In genomic region chr8:123064072-123064471, GRCm38 (mm10) we compare ENCODE assay signal across 8 mouse cellular contexts. TPM values are rescaled to one million over a fixed set of nuclear protein-coding genes. Genes with fewer than 3 reads are reported as not detected.
DNase-seq lines count a peak whose midpoint lies in the region; ATAC-seq and TF ChIP-seq lines count a peak whose summit lies in the region.

No protein-coding gene starts in this region.

- no peak for TF ChIP-seq CTCF in E14TG2a.4 (conservative IDR thresholded peaks at IDR 0.05; ENCODE audit: low read length)
- no peak for TF ChIP-seq CTCF in heart, postnatal 0 days (IDR thresholded peaks at IDR 0.05; ENCODE audit: low read depth)

- no peaks in the 10 kb centered on the region for H3K9me3 ChIP-seq in E14TG2a.4 (ENCODE audit: low read length)
- no peaks in the 10 kb centered on the region for H3K9me3 ChIP-seq in heart, postnatal 0 days (replicated peaks; ENCODE audit: control insufficient read depth, low read length)
- no peaks in the 10 kb centered on the region for H3K9me3 ChIP-seq in liver, embryonic 16.5 days (replicated peaks; ENCODE audit: control insufficient read depth, low read length)

- H3K4me3 ChIP-seq in E14TG2a.4 (replicated peaks; ENCODE audit: low read length), result peak overlapping the region; percentile 99
- no peak overlapping the region for H3K4me3 ChIP-seq in heart, postnatal 0 days (ENCODE audit: low read depth, low read length)
- peak overlapping the region; percentile 96 for H3K4me3 ChIP-seq in liver, embryonic 16.5 days (ENCODE audit: low read depth, low read length)

- H3K4me2 ChIP-seq in heart, postnatal 0 days (ENCODE audit: low read depth, low read length), result peak overlapping the region; percentile 85; the same call in 1 of the 2 replicates
- peak overlapping the region; percentile 76 for H3K4me2 ChIP-seq in liver, embryonic 16.5 days (ENCODE audit: low read depth, low read length)

- H3K27me3 ChIP-seq in E14TG2a.4 (ENCODE audit: insufficient read depth, low read length), result no peaks in the 10 kb centered on the region
- H3K27me3 ChIP-seq in heart, postnatal 0 days (ENCODE audit: control insufficient read depth, insufficient read depth, low read length), result no peaks in the 10 kb centered on the region
- H3K27me3 ChIP-seq in liver, embryonic 16.5 days (ENCODE audit: control insufficient read depth, insufficient read depth, low read depth, low read length), result no peaks in the 10 kb centered on the region

- peaks cover 27% of the 10 kb centered on the region for H3K36me3 ChIP-seq in E14TG2a.4 (ENCODE audit: insufficient read depth, low read length)
- peaks cover 16% of the 10 kb centered on the region for H3K36me3 ChIP-seq in heart, postnatal 0 days (replicated peaks; ENCODE audit: control insufficient read depth, insufficient read depth, low read length)
- H3K36me3 ChIP-seq in liver, embryonic 16.5 days (ENCODE audit: control insufficient read depth, insufficient read depth), result no peaks in the 10 kb centered on the region

- no peak overlapping the region for H3K9ac ChIP-seq in heart, postnatal 0 days (replicated peaks; ENCODE audit: low read depth, low read length)
- H3K9ac ChIP-seq in liver, embryonic 16.5 days (ENCODE audit: low read depth, low read length), result peak overlapping the region; percentile 77

- ATAC-seq in heart, postnatal 0 days (ENCODE audit: insufficient read depth, low read depth), result no peak
- no peak for ATAC-seq in liver, embryonic 16.5 days (ENCODE audit: low read depth)

- WGBS in heart, postnatal 0 days, result 78% methylated on average over 4 of the region's 4 CpGs
- WGBS in liver, embryonic 16.5 days (ENCODE audit: insufficient replicate concordance), result 80% methylated on average over 4 of the region's 4 CpGs

- H3K4me1 ChIP-seq in E14TG2a.4 (replicated peaks; ENCODE audit: low read depth, low read length), result peaks cover 40% of the 10 kb centered on the region
- peaks cover 9% of the 10 kb centered on the region; the same call in 1 of the 2 replicates for H3K4me1 ChIP-seq in heart, postnatal 0 days (ENCODE audit: control insufficient read depth, insufficient read depth)
- H3K4me1 ChIP-seq in liver, embryonic 16.5 days (ENCODE audit: control insufficient read depth, low read depth, low read length), result peaks cover 20% of the 10 kb centered on the region

- intact Hi-C loops in gastrocnemius, postnatal 14 days (cut with DNase I; ENCODE audit: low total_unique reads), result loop anchor here (2.0 kb wide), 1 partner anchor 157 kb away; no protein-coding TSS in a partner anchor
- intact Hi-C loops in gastrocnemius, postnatal 36 days (cut with DNase I), result loop anchor here (2.0 kb wide), 1 partner anchor 157 kb away; no protein-coding TSS in a partner anchor

- H3K27ac ChIP-seq in heart, postnatal 0 days (ENCODE audit: low read depth), result no peak overlapping the region
- H3K27ac ChIP-seq in liver, embryonic 16.5 days (ENCODE audit: low read length), result no peak overlapping the region

- TF ChIP-seq EP300 in heart, postnatal 0 days (IDR thresholded peaks at IDR 0.05; ENCODE audit: low read depth), result no peak

- peak; percentile 12 for DNase-seq in gastrocnemius, postnatal 14 days
- DNase-seq in gastrocnemius, postnatal 36 days, result no peak
- DNase-seq in heart, postnatal 0 days (ENCODE audit: low spot score), result no peak
- DNase-seq in kidney, adult 9 months, result no peak
- DNase-seq in thymus, postnatal 14 days, result no peak
- DNase-seq in cerebellum, adult 8-10 months, result no peak

RNA-seq across cellular contexts. Expression of gene Spg7, which starts 1.3 kb away (rescaled TPM):
- 10 to 100 TPM; 49.0 to 59.2 TPM for total RNA-seq in gastrocnemius, postnatal 14 days (2021)
- total RNA-seq in gastrocnemius, postnatal 36 days (2021), result 10 to 100 TPM; 60.6 to 71.8 TPM
- total RNA-seq in heart, postnatal 0 days (2014; rRNA removed; ENCODE audit: low replicate concordance), result 72.8 and 83.1 TPM in 2 replicates
- polyA plus RNA-seq in heart, postnatal 0 days (2015; fragmentation: Nextera tagmentation; extraction: Ambion mirVana), result 63.3 and 65.1 TPM in 2 replicates
- polyA plus RNA-seq in liver, embryonic 16.5 days (2015; fragmentation: Nextera tagmentation; extraction: Ambion mirVana), result 19.9 and 20.7 TPM in 2 replicates

RNA-seq across cellular contexts. Expression of gene Ankrd11, which starts 22.0 kb away (rescaled TPM):
- total RNA-seq in gastrocnemius, postnatal 14 days (2021), result 10 to 100 TPM; 40.2 to 43.2 TPM
- total RNA-seq in gastrocnemius, postnatal 36 days (2021), result 10 to 100 TPM; 47.4 to 55.4 TPM
- 51.2 and 65.8 TPM in 2 replicates for total RNA-seq in heart, postnatal 0 days (2014; rRNA removed; ENCODE audit: low replicate concordance)
- 21.6 and 24.3 TPM in 2 replicates for polyA plus RNA-seq in heart, postnatal 0 days (2015; fragmentation: Nextera tagmentation; extraction: Ambion mirVana)
- 7.8 and 8.6 TPM in 2 replicates for polyA plus RNA-seq in liver, embryonic 16.5 days (2015; fragmentation: Nextera tagmentation; extraction: Ambion mirVana)

RNA-seq across cellular contexts. Expression of gene Rpl13, which starts 38.1 kb away (rescaled TPM):
- total RNA-seq in gastrocnemius, postnatal 14 days (2021), result 100 to 1,000 TPM; 517 to 627 TPM
- 100 to 1,000 TPM; 328 to 417 TPM for total RNA-seq in gastrocnemius, postnatal 36 days (2021)
- total RNA-seq in heart, postnatal 0 days (2014; rRNA removed; ENCODE audit: low replicate concordance), result 2,455 and 2,720 TPM in 2 replicates
- polyA plus RNA-seq in heart, postnatal 0 days (2015; fragmentation: Nextera tagmentation; extraction: Ambion mirVana), result 813 and 854 TPM in 2 replicates
- polyA plus RNA-seq in liver, embryonic 16.5 days (2015; fragmentation: Nextera tagmentation; extraction: Ambion mirVana), result 732 and 803 TPM in 2 replicates

RNA-seq across cellular contexts. Expression of gene Cpne7, which starts 53.1 kb away (rescaled TPM):
- under 1 TPM; 0.31 to 0.73 TPM for total RNA-seq in gastrocnemius, postnatal 14 days (2021)
- total RNA-seq in gastrocnemius, postnatal 36 days (2021), result under 1 TPM in 1 of 2 experiments, not detected in 1; 0.23 TPM
- total RNA-seq in heart, postnatal 0 days (2014; rRNA removed; ENCODE audit: low replicate concordance), result 0.42 and 9.0 TPM in 2 replicates
- 0.15 and 0.16 TPM in 2 replicates for polyA plus RNA-seq in heart, postnatal 0 days (2015; fragmentation: Nextera tagmentation; extraction: Ambion mirVana)
- 0.29 and 0.32 TPM in 2 replicates for polyA plus RNA-seq in liver, embryonic 16.5 days (2015; fragmentation: Nextera tagmentation; extraction: Ambion mirVana)
